Mouse (Mus musculus): ENCODE measurements around the gene Gab2. TPM values are rescaled to one million over a fixed set of nuclear protein-coding genes. Genes with fewer than 3 reads are reported as not detected.

Gab2 gene
- total and polyA plus RNA-seq, 2 experiments from 2014 or later = 15.7 to 36.8 TPM

DNA sequence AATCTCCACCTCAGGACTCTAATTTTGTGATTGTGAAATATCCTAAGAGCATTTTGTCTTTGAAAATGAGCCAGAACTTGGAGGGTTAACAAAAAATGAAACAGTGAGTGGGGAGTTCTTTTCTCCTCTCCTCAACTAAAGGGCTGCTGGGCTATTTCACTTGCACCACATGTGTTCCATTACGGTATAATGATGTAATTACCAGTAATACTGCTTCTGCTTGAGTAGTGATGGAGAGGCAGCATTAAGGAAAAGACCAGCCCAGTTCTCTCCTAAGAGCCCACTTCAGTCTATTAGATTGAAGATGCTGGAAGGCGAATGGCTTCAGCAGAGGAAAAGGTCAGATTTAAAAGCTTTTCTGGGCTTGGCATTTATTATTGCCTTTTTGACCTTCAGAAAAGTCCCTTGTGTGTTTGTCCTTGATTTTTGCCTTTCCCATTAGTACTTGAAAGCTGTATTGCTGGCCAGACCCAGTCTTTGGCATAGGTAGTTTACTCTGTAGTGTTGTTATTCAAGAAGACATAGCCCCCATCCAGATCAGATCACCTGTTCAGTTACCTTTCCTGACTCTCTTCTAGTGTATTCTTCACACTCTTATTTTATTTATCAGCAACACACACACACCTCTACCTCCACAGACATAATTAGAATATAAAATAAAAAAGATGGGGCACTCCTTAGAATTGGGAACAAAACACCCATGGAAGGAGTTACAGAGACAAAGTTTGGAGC, 69.9 kb downstream of the Gab2 start:
- ATAC-seq (ENCODE audit: low FRiP score) = no peak
- H3K9ac ChIP-seq (replicated peaks; ENCODE audit: low read length, poor library complexity, severe bottlenecking) = no peak overlapping the region
- H3K4me3 ChIP-seq (ENCODE audit: low read depth, low read length) = no peak overlapping the region
- H3K27ac ChIP-seq (ENCODE audit: low read depth, low read length) = no peak overlapping the region
- DNase-seq (ENCODE audit: low spot score) = no peak
- no peak overlapping the region for H3K4me2 ChIP-seq (ENCODE audit: low read depth, low read length, poor library complexity, severe bottlenecking)
- WGBS = 74% methylated on average over 2 of the region's 2 CpGs
- no peaks in the 10 kb centered on the region for H3K27me3 ChIP-seq (ENCODE audit: insufficient read depth, low read length)
- H3K4me1 ChIP-seq (ENCODE audit: insufficient read depth, low read length) = no peaks in the 10 kb centered on the region
- H3K9me3 ChIP-seq (ENCODE audit: low read length) = no peaks in the 10 kb centered on the region
- TF ChIP-seq CTCF (IDR thresholded peaks at IDR 0.05) = no peak
- H3K36me3 ChIP-seq (ENCODE audit: insufficient read depth, low read length) = no peaks in the 10 kb centered on the region

DNA sequence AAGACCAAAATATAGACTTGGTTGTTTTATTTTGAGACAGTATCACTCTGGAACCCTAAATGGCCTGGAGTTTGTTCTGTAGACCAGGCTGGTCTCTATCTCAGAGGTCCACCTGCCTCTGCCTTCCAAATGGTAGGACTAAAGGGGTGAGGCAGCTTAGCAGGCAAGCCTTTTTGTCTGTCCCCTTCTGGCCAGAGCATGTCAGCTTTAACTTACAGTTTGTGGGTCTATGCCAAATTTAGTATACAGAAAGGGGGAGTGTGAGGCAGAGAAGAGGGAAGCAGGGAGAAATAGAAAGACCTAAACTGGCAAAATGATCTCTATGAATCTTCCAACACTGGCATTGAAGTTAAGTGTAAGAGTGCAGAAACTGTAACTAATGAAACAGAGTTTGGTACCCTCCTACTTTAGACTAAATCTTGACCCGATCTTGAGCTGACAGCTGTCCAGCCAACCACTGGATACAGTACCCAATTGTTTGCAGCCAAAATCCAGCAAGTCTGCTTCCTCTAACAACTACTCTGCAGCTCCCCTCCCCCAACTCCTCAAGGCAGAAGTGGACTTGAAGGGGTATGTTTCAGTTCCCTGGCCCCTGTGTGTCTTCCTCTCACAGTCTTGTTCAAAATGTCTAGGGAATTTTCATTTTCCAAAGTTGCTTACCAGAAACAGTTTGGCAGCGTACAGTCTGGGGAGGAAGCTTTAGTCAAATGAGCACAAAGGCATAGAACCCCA, 73.5 kb downstream of the Gab2 start:
- Histone ChIP-seq H3K27me3 (ENCODE audit: insufficient read depth, low read length) (no peaks in the 10 kb centered on the region), H3K4me3 (ENCODE audit: low read depth, low read length) (no peak overlapping the region), H3K4me2 (ENCODE audit: low read depth, low read length, poor library complexity, severe bottlenecking) (no peak overlapping the region), H3K27ac (ENCODE audit: low read depth, low read length) (no peak overlapping the region), H3K4me1 (ENCODE audit: insufficient read depth, low read length) (no peaks in the 10 kb centered on the region), H3K9me3 (ENCODE audit: low read length) (no peaks in the 10 kb centered on the region), H3K36me3 (ENCODE audit: insufficient read depth, low read length) (no peaks in the 10 kb centered on the region), H3K9ac (replicated peaks; ENCODE audit: low read length, poor library complexity, severe bottlenecking) (no peak overlapping the region)
- DNase-seq (ENCODE audit: low spot score) (no peak), ATAC-seq (ENCODE audit: low FRiP score) (no peak)
- WGBS = 76% methylated on average over 2 of the region's 2 CpGs
- TF ChIP-seq CTCF (IDR thresholded peaks at IDR 0.05) = no peak

DNA sequence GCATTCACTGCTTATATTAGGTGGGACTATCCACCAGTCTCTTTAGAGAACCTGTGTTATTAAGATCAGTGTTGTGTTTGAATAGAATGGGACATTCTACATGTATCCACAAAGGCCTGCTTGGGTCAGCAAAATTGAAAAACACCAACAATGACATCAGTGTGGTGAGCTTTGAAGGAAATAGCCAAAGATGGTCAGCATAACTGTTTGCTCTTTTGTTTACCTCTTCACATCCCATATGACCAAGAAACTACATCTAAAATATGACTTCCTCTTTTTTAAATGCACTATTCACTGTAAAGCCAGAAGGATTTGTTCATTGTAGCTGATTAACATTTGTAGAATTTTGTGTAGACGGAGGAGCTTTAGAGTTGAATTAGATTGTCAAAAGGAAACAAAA, 82.9 kb downstream of the Gab2 start:
- Histone ChIP-seq H3K9me3 (ENCODE audit: low read length) (no peaks in the 10 kb centered on the region), H3K36me3 (ENCODE audit: insufficient read depth, low read length) (no peaks in the 10 kb centered on the region), H3K4me1 (ENCODE audit: insufficient read depth, low read length) (no peaks in the 10 kb centered on the region), H3K4me2 (ENCODE audit: low read depth, low read length, poor library complexity, severe bottlenecking) (no peak overlapping the region), H3K4me3 (ENCODE audit: low read depth, low read length) (no peak overlapping the region), H3K27me3 (ENCODE audit: insufficient read depth, low read length) (no peaks in the 10 kb centered on the region), H3K27ac (ENCODE audit: low read depth, low read length) (no peak overlapping the region), H3K9ac (replicated peaks; ENCODE audit: low read length, poor library complexity, severe bottlenecking) (no peak overlapping the region)
- TF ChIP-seq CTCF (IDR thresholded peaks at IDR 0.05) = no peak
- ATAC-seq (ENCODE audit: low FRiP score) = no peak
- WGBS = 67% methylated on average over 1 of the region's 1 CpGs
- DNase-seq (ENCODE audit: low spot score) = no peak

DNA sequence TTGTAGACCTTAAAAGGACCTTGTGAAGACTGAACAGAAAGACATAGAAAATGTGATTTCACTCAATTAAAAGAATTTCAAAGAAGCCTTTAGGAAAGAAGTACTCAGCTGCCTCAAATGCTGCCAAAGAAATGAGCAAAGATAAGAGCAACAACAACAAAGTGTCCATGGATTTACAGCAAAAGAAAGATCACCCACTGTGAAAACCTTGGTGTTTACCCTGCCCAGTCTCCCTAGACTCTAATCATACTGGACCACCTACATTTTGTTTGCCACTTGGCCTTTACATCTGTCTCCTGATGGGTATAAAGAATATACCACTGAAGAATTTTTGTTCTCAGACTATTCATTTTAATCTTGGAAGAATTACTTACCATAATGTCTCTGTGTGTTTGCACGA, 89.7 kb downstream of the Gab2 start:
- Histone ChIP-seq H3K4me3 (ENCODE audit: low read depth, low read length) (no peak overlapping the region), H3K27me3 (ENCODE audit: insufficient read depth, low read length) (no peaks in the 10 kb centered on the region), H3K9ac (replicated peaks; ENCODE audit: low read length, poor library complexity, severe bottlenecking) (no peak overlapping the region), H3K36me3 (ENCODE audit: insufficient read depth, low read length) (no peaks in the 10 kb centered on the region), H3K27ac (ENCODE audit: low read depth, low read length) (no peak overlapping the region), H3K4me1 (ENCODE audit: insufficient read depth, low read length) (no peaks in the 10 kb centered on the region), H3K9me3 (ENCODE audit: low read length) (no peaks in the 10 kb centered on the region), H3K4me2 (ENCODE audit: low read depth, low read length, poor library complexity, severe bottlenecking) (no peak overlapping the region)
- no peak for ATAC-seq (ENCODE audit: low FRiP score)
- 92% methylated on average over 1 of the region's 1 CpGs for WGBS
- DNase-seq (ENCODE audit: low spot score) = no peak
- TF ChIP-seq CTCF (IDR thresholded peaks at IDR 0.05) = no peak

DNA sequence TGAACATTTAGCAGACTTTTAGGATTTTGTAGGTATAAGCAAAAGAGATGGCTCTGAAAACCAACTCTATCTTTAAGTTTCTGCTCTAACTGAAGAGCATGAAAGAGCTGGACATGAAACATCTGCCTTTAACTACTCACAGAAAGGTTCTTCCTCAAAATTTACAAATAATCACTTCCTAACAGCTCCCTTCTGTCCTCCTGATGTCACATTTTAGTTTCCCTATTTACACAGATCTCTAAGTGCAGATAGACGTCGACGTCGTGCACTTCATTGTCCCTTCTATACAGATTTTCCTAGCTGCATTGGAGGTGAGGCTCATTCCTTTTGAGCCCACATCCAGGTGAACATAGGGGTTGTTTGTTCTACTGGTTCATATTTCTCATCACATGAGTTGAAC, 90.3 kb downstream of the Gab2 start:
- H3K4me2 ChIP-seq (ENCODE audit: low read depth, low read length, poor library complexity, severe bottlenecking) = no peak overlapping the region
- TF ChIP-seq CTCF (IDR thresholded peaks at IDR 0.05) = no peak
- DNase-seq (ENCODE audit: low spot score) (no peak), ATAC-seq (ENCODE audit: low FRiP score) (no peak)
- H3K4me3 ChIP-seq (ENCODE audit: low read depth, low read length) = no peak overlapping the region
- H3K27ac ChIP-seq (ENCODE audit: low read depth, low read length) = no peak overlapping the region
- H3K9me3 ChIP-seq (ENCODE audit: low read length) = no peaks in the 10 kb centered on the region
- no peaks in the 10 kb centered on the region for H3K4me1 ChIP-seq (ENCODE audit: insufficient read depth, low read length)
- H3K9ac ChIP-seq (replicated peaks; ENCODE audit: low read length, poor library complexity, severe bottlenecking) = no peak overlapping the region
- H3K27me3 ChIP-seq (ENCODE audit: insufficient read depth, low read length) = no peaks in the 10 kb centered on the region
- no peaks in the 10 kb centered on the region for H3K36me3 ChIP-seq (ENCODE audit: insufficient read depth, low read length)
- WGBS = 78% methylated on average over 4 of the region's 4 CpGs

DNA sequence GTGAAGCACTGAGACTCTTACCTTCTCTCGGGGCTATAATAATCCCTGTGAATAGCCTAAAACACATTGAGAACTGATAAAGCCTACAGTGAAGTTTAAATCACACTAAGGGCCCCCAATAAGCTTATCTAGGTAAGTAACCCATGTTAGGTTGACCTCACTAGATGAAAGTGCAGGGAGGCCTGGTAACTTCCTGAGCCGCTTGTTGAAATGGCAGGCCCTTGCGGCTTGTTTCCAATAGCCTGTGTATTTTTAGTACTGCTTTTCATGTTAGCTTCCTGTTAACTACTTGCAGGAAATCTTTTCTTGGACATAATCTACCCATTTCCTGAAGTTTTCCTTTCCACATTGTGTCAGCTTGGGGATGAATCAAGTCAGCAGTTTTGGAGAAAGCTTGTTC, 90.7 kb downstream of the Gab2 start:
- Histone ChIP-seq H3K9ac (replicated peaks; ENCODE audit: low read length, poor library complexity, severe bottlenecking) (no peak overlapping the region), H3K4me3 (ENCODE audit: low read depth, low read length) (no peak overlapping the region), H3K27ac (ENCODE audit: low read depth, low read length) (no peak overlapping the region), H3K9me3 (ENCODE audit: low read length) (no peaks in the 10 kb centered on the region), H3K27me3 (ENCODE audit: insufficient read depth, low read length) (no peaks in the 10 kb centered on the region), H3K4me1 (ENCODE audit: insufficient read depth, low read length) (no peaks in the 10 kb centered on the region), H3K36me3 (ENCODE audit: insufficient read depth, low read length) (no peaks in the 10 kb centered on the region), H3K4me2 (ENCODE audit: low read depth, low read length, poor library complexity, severe bottlenecking) (no peak overlapping the region)
- DNase-seq (ENCODE audit: low spot score) = no peak
- WGBS = 87% methylated on average over 3 of the region's 3 CpGs
- TF ChIP-seq CTCF (IDR thresholded peaks at IDR 0.05) = no peak
- no peak for ATAC-seq (ENCODE audit: low FRiP score)
